Mouse (Mus musculus): ENCODE measurements around the gene Slc25a22.

- TF ChIP-seq CTCF (IDR thresholded peaks at IDR 0.05; ENCODE audit: borderline replicate concordance, extremely low read depth, insufficient read depth, insufficient read length) (no peak), POLR2A (IDR thresholded peaks at IDR 0.05; ENCODE audit: borderline replicate concordance, extremely low read depth, insufficient read depth, insufficient read length, poor library complexity, severe bottlenecking) (no peak)
These were observed 4.5 kb upstream of the Slc25a22 start for GRCm38 (mm10) chr7:141442199-141442598.
